Mouse (Mus musculus) gastrocnemius, postnatal 14 days (tissue): ENCODE data around the gene Cep152. TPM values are rescaled to one million over a fixed set of nuclear protein-coding genes. Genes with fewer than 3 reads are reported as not detected.
A peak's percentile ranks its signal among the peaks of the same experiment; 100 is the strongest.

Experiments used
- DNase-seq: peaks from one replicate; pipeline ENCODE4 v3.0.0; 2021; ENCODE audit warnings: mixed read lengths
- intact Hi-C: fragments of 180-260 bp; cut with DNase I; formaldehyde crosslinking; loops from one replicate; pipeline ENCODE4 v1.15.1; 2025; ENCODE audit warnings: low total_unique reads
- total RNA-seq, 2 experiments: library from RNA; stranded (reverse); gene quantifications; 2 replicates each; pipeline ENCODE4 v1.2.3; 2021

Gene Cep152
- total RNA-seq, 2 experiments from 2014 or later = 1.1 to 1.2 TPM

DNA sequence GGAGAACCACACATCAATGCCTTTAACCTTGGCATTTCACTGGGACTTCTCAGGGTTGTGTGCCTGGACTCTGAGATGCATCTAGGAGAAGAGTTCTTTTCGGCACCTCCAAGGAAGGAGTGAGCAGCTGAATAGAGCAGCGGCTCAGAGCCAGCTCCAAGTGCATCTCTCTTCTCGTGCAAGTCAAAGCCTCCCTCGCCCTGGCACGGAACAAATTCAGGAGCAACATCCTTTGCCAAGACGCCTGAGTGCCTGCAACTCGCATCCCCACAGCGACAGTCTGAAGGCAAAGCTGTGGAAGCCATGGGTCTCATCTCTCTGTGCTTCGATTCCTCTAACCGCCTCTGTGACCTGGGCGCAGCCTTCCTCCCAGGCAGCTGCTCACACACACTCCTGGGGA lies 61.0 kb downstream of the Cep152 start:
- intact Hi-C loops = no loop called here

DNA sequence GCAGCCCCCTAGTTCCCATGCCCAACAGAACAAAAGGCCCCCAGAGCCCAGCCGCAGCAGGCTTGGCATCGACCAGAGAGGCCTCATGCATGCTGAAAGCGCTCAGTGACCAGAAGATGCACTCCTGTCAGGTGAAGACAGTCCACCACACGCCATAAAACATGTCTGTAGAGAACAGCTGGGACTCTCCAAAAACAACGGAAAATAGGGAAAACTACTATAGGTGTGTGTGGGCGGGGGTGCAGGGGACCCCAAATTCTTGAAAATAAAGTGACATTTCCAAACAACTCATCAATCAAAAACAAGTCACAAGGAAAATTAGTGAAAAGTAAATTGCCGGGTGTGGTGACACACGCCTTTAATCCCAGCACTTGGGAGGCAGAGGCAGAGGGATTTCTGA lies 62.5 kb downstream of the Cep152 start:
- intact Hi-C loops = no loop called here
- no peak for DNase-seq

More for the DNA sequence above, 61.0 kb downstream of the Cep152 start:
- DNase-seq = no peak

DNA sequence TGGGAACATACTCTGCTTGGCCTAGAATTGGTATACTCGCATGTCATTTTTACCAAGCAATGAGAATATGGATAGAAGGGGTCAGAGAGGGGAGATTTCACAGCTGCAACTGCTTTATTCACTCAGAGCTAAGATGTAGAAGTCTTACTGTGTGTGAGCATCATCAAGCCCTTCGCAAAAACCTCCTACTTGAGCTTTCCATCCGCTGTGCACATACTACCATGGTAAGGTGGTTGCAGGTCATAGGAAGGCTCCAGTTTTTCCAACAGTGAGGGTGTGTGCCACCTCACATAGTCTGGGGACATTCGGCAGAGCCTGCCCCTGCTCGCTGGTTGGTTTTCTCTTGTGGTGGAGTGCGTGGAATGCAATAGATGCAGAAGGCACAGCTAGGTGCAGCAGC lies 64.9 kb downstream of the Cep152 start:
- intact Hi-C loops = no loop called here
- DNase-seq = no peak

DNA sequence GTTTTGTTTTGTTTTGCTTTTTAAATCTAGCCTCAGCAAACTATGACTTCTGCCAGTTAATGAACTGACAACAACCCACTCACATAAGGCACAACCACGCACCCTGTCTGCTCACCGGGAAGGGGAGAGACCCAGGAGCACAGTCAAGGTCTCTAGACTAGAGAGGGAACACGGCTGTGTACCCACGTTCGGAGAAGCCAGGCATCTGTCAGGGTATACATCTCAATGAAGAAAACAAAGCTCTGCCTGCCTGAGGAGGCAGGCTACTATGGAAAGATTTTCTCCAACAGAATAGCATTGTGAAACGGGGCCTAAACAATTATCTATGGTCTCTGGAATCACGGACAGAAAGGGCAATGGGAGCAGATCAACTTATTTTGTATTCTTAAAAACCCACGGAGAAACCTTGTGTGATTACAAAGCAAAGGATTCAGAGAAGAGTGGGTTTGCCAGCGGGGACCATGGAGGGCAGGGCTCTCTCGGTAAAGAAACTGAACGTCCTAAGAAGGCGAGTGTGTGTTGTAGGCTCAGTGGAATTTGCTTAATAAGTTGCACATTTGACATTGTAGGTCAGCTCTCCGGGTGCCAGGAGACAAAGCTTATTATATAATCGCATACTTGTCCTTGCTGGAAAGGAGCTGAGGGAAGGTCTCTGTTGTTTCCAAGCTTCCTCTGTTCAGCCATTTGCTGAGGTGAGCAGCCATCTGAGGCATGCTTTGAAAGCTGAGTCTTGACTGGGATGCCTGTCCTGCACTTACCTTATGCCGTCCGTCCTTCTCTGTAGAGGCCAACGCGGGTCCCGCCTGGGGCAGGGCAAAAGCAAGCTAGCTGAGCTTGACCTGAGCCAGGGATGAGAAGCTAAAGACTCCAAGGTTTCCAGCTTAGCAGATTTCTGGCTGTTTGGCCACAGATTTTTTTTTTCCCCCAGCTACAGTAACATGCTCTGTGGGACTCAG lies 66.0 kb downstream of the Cep152 start:
- DNase-seq = peak; percentile 24
- intact Hi-C loops = no loop called here

DNA sequence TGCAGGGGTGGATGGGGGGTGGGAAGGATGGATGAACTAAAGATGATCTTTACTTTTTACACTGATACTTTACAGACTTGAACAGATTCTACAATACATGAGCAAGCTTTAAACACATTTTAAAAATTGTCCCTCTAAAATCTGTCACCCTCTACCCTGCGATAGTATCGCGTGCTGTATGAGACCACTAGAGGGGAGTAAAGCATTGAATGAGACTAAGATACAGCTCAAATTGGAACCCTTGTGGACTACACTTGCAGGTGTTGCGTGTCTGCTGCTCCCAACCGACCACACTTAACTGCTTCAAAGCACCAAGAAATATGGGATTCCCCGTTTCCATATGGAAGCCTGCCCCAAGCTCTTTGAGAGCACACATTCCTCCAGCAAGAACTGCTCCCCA lies 69.1 kb downstream of the Cep152 start:
- intact Hi-C loops = no loop called here
- DNase-seq = no peak

DNA sequence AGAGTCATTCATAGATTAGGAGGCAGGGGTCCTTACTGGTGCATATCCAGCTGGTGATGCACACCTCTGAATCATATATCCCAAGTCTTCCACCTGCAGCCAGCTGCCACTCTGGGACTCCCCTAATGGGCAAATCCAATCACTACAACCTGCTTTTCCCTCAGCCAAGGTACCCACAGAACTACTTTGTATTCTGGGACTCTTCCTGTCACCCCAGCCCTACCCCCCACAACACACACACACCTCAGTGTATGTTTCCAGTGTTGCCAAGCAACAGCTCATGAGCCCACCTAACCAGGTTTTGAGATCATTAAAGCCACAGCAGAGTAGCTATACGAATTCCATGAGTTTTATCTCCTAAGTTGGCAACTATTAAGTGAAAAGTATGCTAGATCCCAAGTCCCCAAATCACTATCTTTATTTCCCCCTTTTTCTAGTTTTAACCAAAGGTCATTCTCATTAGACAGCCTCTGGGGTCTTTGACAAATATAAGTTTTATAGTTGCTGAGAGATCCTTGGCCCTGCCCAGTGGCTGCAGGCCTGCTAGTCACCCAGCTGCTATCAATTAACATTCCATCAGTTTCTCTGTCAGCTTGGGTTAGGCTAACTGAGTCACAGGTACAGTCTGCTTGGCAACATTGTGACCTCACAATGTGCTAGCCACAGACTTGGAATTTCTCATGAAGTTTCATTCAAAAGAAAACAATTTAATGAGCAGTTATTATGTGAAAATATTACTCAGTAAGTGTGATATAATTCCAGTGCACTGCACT lies 75.9 kb downstream of the Cep152 start:
- intact Hi-C loops = no loop called here
- DNase-seq = no peak

DNA sequence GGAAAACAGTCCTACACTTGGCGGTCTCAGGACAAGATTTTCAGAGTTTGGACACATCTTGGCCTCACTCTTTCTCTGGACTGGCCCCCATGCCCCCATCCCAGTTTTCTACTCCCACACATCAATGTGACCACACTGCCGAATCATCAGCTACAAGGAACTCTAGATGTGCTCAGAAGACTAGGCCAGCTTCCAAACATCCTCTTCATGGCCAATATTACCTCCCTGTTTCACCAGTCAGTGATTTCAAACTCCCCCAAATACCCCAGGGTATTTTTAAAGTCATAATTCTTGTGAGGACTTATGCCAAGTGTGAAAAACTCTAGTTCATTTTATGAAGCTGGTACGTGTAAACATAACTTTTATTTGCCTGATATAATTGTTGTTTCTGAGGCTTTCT lies 79.9 kb downstream of the Cep152 start:
- DNase-seq = no peak
- intact Hi-C loops = no loop called here

DNA sequence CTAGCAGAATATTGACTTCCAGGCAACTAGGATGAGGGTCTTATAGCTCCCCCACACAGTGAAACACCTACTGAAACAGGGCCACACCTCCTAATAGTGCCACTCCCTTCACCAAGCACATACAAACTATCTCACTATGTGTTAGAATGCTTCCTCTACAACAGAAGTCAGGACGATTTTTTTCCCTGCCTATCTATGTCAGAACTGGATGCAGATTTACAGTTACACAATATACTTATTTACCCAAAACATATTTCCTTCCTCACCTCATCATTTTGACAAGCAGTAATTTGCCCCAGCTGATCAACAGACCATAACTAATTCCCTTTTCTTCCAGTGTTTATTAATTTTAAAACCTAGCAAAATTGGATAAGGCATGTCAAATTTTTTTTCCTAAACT lies 81.3 kb downstream of the Cep152 start:
- intact Hi-C loops = no loop called here

DNA sequence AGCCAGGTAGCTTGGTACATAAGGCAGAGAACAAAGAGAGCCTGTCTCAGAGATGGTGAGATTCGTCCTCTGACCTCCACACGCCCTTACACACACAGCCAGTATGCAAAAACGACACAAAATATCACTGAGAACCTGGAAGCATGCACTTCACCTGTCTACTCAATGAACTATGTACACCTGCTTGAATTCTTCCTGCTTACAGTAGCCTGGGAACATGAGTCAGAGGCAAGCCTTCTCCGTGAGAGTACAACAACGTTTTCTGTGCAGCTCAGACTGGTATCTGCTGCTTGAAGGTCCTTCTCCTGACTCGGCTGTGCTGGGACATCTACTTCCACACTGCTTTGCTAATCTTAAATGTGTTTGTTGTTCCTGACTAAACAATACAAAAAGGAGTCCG lies 83.5 kb downstream of the Cep152 start:
- intact Hi-C loops = no loop called here

More for the DNA sequence above, 81.3 kb downstream of the Cep152 start:
- no peak for DNase-seq

DNA sequence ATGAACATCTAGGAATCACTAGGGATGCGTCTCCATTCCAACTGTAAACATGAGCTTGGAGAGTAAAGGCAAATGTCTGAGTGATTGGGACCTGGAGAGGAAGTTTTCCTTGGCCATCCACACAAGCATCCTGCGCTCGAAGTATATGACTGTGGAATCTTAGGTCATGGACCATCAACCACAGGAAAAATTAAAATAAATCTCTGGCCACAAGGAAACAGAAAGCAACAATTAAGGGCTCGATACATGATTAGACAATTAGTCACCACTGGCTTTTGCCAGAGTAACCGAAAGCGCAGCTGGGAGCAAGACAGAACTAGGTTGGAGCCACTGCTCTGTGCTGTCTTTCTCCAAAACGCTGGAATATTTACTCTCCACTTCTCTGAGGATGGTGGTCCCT lies 84.3 kb downstream of the Cep152 start:
- no peak for DNase-seq
- intact Hi-C loops = no loop called here

More for the DNA sequence above, 83.5 kb downstream of the Cep152 start:
- DNase-seq = no peak

DNA sequence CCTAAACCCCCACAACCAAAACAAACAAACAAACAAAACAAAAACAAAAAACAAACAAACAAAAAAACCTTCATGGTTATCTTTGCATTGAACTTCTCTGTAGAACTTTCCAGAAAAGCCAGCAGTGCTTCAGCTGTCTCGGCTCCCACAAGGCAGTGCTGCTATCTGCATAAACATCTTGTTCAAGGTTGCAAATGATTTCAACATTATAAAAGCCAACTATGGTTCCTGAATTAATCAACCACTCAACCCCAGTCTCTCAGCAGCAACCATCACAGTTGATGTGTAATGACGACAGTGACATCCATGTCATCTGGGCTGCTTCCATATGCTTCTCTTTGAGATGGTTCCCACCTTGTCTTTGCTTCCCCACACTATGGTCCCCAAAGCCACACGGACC lies 85.3 kb downstream of the Cep152 start:
- no peak for DNase-seq
- intact Hi-C loops = no loop called here

DNA sequence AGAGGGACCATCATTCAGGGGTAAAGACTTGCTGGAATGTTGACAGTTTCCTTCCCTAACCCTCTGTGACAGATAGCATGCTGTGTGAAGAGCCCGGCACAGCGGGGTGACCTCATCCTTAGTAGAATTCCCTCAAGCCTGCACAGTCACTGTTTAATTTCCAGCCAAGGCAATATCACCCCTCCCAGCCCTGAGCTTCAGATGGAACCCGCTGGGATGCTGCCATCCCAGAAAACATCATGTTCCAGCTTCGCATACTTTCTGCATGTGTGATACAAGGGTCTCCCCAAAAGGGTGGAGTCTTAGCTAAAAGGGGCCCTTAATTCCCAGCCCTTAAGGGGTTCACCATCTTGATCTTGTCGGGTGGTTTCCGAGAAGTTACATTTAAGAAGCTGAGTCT lies 94.2 kb downstream of the Cep152 start:
- intact Hi-C loops = no loop called here
- DNase-seq = peak; percentile 59

DNA sequence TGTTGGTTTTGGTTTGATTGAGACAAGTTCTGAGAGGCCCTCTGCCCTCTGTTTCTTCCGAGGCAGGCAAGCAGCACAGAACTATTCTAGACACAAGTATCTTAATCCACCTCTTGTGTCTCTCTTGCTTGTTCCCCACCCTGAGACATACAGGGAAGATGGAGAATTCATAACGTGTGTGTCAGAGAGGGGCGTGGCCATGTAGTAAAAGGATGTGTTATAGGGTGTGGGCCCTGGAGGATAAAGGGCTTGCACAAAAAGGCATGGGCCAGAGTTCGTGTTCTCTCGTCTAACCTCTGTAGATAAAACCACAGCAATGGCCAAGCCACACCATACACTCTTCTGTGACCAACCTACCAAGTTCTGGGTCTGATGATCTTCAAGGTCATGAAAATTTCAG lies 98.3 kb downstream of the Cep152 start:
- DNase-seq = no peak
- intact Hi-C loops = no loop called here

DNA sequence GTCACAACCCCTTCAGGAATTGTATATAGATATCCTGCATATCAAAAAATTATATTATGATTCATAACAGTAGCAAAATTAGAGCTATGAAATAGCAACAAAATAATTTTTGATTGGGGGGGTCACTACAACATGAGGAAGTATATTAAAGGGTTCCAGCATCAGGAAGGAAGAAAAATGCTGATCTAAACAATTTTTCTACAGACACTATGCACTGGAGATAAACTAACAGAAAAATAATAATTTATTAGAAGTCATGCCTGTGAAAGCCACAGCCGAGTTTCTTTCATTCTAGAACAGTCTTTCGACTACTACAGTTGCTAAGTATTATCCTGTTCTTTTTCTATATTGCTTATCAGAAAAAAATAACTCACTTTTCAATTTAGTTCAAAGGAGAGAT lies 99.4 kb downstream of the Cep152 start:
- intact Hi-C loops = no loop called here

DNA sequence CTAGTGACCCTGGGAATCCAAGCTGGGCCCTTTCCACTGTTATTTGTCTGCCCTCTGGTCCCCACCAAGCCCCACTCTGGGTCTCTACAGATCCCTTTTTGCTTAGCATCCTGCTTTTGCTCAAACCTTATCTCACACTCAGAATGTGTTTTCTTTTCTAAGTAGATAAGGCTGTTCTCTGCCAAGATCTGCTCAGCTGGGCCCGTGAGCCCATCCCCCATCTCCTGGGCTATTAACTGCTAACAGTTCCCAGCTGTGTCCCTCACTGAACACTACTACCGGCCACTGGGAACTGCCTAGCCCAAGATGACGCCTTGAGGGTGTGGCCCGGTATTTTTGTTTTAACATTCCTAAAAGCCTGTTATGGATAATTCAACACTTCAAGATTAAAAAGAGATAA lies 108.3 kb downstream of the Cep152 start:
- DNase-seq = peak; percentile 67
- intact Hi-C loops = no loop called here

More for the DNA sequence above, 99.4 kb downstream of the Cep152 start:
- DNase-seq = no peak

DNA sequence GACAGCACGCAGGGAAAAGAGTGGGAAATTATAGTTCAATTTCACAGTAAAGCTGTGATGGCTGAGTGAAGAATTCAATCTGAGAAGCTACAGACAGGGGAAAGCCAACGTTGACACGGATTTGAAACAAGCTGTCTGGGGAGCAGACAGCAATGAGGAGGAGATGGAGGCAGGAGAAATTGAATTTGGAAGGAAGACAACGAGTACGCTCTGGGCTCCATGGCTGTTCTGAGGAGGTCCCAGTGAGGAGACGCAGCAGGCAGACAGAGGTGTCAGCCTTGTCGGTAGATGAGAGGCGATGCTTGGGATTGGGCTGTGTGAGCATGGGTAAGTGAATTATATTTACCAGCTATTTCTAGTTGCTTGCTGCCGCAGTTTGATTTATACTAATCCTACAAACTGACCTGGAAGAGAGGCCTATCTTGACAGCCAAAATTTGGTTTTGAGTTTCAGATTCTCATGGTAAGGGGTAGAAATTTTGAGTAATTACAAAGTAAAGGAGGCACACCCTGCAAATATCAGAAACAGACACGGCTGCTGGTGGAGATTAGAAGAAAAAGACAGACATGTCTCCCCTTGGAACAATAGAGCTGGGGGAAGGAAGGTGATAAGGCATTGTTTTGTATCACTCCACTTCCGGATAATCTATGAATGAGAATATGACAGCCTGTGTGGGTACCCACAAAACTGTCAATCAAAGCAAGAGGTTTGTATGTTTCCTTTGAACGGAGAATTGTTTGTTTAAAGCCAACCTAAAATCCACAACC lies 109.4 kb downstream of the Cep152 start:
- intact Hi-C loops = no loop called here
- no peak for DNase-seq

DNA sequence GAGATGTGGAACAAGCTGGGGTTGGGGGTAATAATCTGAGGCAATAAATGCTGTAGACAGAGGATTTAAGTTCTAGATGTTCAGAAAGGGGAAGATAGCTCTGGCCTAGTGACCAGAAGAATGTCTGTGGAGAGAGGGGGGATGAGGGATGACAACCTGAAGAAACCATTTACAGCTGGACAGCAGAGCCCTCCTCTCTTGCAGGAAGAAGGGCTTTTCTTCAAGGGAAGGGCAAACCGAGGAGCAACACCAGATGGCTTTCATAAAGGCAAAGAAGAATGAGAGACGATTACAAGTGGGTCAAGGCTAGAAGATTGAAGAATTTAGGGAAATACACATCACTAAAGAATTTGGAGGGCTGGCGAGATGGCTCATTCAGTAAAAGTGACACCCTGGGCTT lies 110.5 kb downstream of the Cep152 start:
- intact Hi-C loops = no loop called here
- no peak for DNase-seq
